In genomic region chr11:32542687-32543411, GRCm38 (mm10) we compare ENCODE assay signal across 8 mouse cellular contexts. TPM values are rescaled to one million over a fixed set of nuclear protein-coding genes. Genes with fewer than 3 reads are reported as not detected.
A peak's percentile ranks its signal among the peaks of the same experiment; 100 is the strongest.
DNase-seq lines count a peak whose midpoint lies in the region; ATAC-seq and TF ChIP-seq lines count a peak whose summit lies in the region.

No protein-coding gene starts in this region.

- H3K9ac ChIP-seq in forebrain, embryonic 14.5 days (ENCODE audit: low read length) = no peak overlapping the region
- H3K9ac ChIP-seq in liver, embryonic 14.5 days (replicated peaks) = peak overlapping the region; percentile 76

- H3K27ac ChIP-seq in forebrain, embryonic 10.5 days = peak overlapping the region; percentile 64
- no peak overlapping the region for H3K27ac ChIP-seq in forebrain, embryonic 14.5 days (ENCODE audit: low read depth, low read length)
- H3K27ac ChIP-seq in bone marrow macrophage, adult 2 months (ENCODE audit: insufficient read depth, low read depth, low read length) = peak overlapping the region; percentile 89
- peak overlapping the region; percentile 95 for H3K27ac ChIP-seq in liver, embryonic 14.5 days

- peaks cover 27% of the 10 kb centered on the region for H3K27me3 ChIP-seq in forebrain, embryonic 10.5 days (ENCODE audit: poor library complexity, severe bottlenecking)
- H3K27me3 ChIP-seq in forebrain, embryonic 14.5 days (replicated peaks; ENCODE audit: control insufficient read depth, insufficient read depth, low read length) = no peaks in the 10 kb centered on the region
- no peaks in the 10 kb centered on the region for H3K27me3 ChIP-seq in liver, embryonic 14.5 days (ENCODE audit: control insufficient read depth, insufficient read depth, low read length)

- no peak overlapping the region for H3K4me2 ChIP-seq in forebrain, embryonic 14.5 days (ENCODE audit: low read length)
- H3K4me2 ChIP-seq in liver, embryonic 14.5 days (ENCODE audit: low read depth) = peak overlapping the region; percentile 83

- ATAC-seq in forebrain, embryonic 14.5 days = no peak
- ATAC-seq in liver, embryonic 14.5 days (ENCODE audit: insufficient read depth) = peak; percentile 97

- WGBS in forebrain, embryonic 10.5 days = 49% methylated on average over 2 of the region's 3 CpGs
- 43% methylated on average over 3 of the region's 3 CpGs for WGBS in forebrain, embryonic 14.5 days
- WGBS in liver, embryonic 14.5 days (ENCODE audit: insufficient replicate concordance) = 13% methylated on average over 2 of the region's 3 CpGs

- H3K4me3 ChIP-seq in forebrain, embryonic 10.5 days = no peak overlapping the region
- H3K4me3 ChIP-seq in forebrain, embryonic 14.5 days (ENCODE audit: low read depth, low read length) = no peak overlapping the region
- no peak overlapping the region; the same call in 1 of the 2 replicates for H3K4me3 ChIP-seq in bone marrow macrophage, adult 2 months (ENCODE audit: insufficient read depth, low read length)
- H3K4me3 ChIP-seq in liver, embryonic 14.5 days (ENCODE audit: insufficient read depth in 1 of 2, low read depth in 2 of 2, low read length in 2 of 2) = peak overlapping the region; percentile 43 to 50

- peak; percentile 43 for TF ChIP-seq EP300 in liver, embryonic 14.5 days (IDR thresholded peaks at IDR 0.05; ENCODE audit: low read depth)

- H3K9me3 ChIP-seq in forebrain, embryonic 10.5 days = no peaks in the 10 kb centered on the region
- no peaks in the 10 kb centered on the region for H3K9me3 ChIP-seq in forebrain, embryonic 14.5 days (replicated peaks; ENCODE audit: control insufficient read depth, low read length)
- H3K9me3 ChIP-seq in liver, embryonic 14.5 days (ENCODE audit: control insufficient read depth, low read length) = no peaks in the 10 kb centered on the region

- no peak for TF ChIP-seq POLR2A in bone marrow macrophage, adult 2 months (IDR thresholded peaks at IDR 0.05; ENCODE audit: borderline replicate concordance, low read depth, low read length)

- peaks cover 46% of the 10 kb centered on the region for H3K4me1 ChIP-seq in forebrain, embryonic 10.5 days
- H3K4me1 ChIP-seq in forebrain, embryonic 14.5 days (ENCODE audit: control insufficient read depth, insufficient read depth, low read length) = peaks cover 3% of the 10 kb centered on the region; the same call in 1 of the 2 replicates
- peaks cover 52% of the 10 kb centered on the region for H3K4me1 ChIP-seq in bone marrow macrophage, adult 2 months (ENCODE audit: control insufficient read depth, insufficient read depth, low read length)
- peaks cover 44 to 63% of the 10 kb centered on the region in 2 experiments for H3K4me1 ChIP-seq in liver, embryonic 14.5 days (replicated peaks; ENCODE audit: control insufficient read depth in 2 of 2, insufficient read depth in 2 of 2, low read length in 1 of 2)

- intact Hi-C loops in left cerebral cortex, postnatal 14 days (cut with DNase I) = no loop called here
- intact Hi-C loops in left cerebral cortex, postnatal 25 days (cut with DNase I) = no loop called here

- TF ChIP-seq CTCF in bone marrow macrophage, adult 2 months (IDR thresholded peaks at IDR 0.05; ENCODE audit: low read depth, low read length) = no peak
- peak; percentile 61 for TF ChIP-seq CTCF in liver, embryonic 14.5 days (IDR thresholded peaks at IDR 0.05; ENCODE audit: low read depth)

- H3K36me3 ChIP-seq in forebrain, embryonic 10.5 days (replicated peaks) = no peaks in the 10 kb centered on the region
- no peaks in the 10 kb centered on the region for H3K36me3 ChIP-seq in forebrain, embryonic 14.5 days (ENCODE audit: control insufficient read depth, insufficient read depth, low read length)
- peaks cover 5% of the 10 kb centered on the region; the same call in 1 of the 2 replicates for H3K36me3 ChIP-seq in liver, embryonic 14.5 days (replicated peaks; ENCODE audit: control insufficient read depth, insufficient read depth, low read depth)

- DNase-seq in forebrain, embryonic 10.5 days (ENCODE audit: extremely low spot score, low spot score) = no peak
- DNase-seq in forebrain, embryonic 14.5 days (ENCODE audit: low spot score) = no peak
- peak; percentile 74 to 82 (median 80) for DNase-seq in liver, embryonic 14.5 days (ENCODE audit: low read depth in 3 of 3, low spot score in 3 of 3)
- peak; percentile 81 to 84 for DNase-seq in spleen, postnatal 4 days (ENCODE audit: low spot score in 2 of 2)
- DNase-seq in cerebellum, postnatal 25 days = no peak
- DNase-seq in left cerebral cortex, postnatal 14 days (ENCODE audit: low spot score in 2 of 2) = no peak
- DNase-seq in left cerebral cortex, postnatal 25 days (ENCODE audit: low spot score in 2 of 2) = no peak

RNA-seq across cellular contexts. Expression of gene Stk10, which starts 9.7 kb away (rescaled TPM):
- polyA plus RNA-seq in forebrain, embryonic 10.5 days (2016; fragmentation: Nextera tagmentation; extraction: Ambion mirVana) = 2.0 and 2.3 TPM in 2 replicates
- polyA plus RNA-seq in forebrain, embryonic 14.5 days (2014; fragmentation: Nextera tagmentation; extraction: Ambion mirVana) = 0.80 and 1.1 TPM in 2 replicates
- polyA plus RNA-seq in bone marrow macrophage, adult 2 months (2012; ENCODE audit: insufficient read depth, insufficient read length, missing spikeins) = 27.6 and 32.9 TPM in 2 replicates
- 4.0 and 4.9 TPM in 2 replicates for polyA plus RNA-seq in liver, embryonic 14.5 days (2012; rRNA removed)
- 1.9 and 3.2 TPM in 2 replicates for polyA plus RNA-seq in liver, embryonic 14.5 days (2014; fragmentation: Nextera tagmentation; extraction: Ambion mirVana)
- total RNA-seq in left cerebral cortex, postnatal 14 days (2021) = 1 to 10 TPM; 6.3 to 7.2 TPM
- 1 to 10 TPM; 5.5 to 6.6 TPM for total RNA-seq in left cerebral cortex, postnatal 25 days (2021)

RNA-seq across cellular contexts. Expression of gene Efcab9, which starts 11.0 kb away (rescaled TPM):
- polyA plus RNA-seq in forebrain, embryonic 10.5 days (2016; fragmentation: Nextera tagmentation; extraction: Ambion mirVana) = 0.21 and 0.25 TPM in 2 replicates
- 0.31 TPM in 1 of 2 replicates, not detected in the other for polyA plus RNA-seq in forebrain, embryonic 14.5 days (2014; fragmentation: Nextera tagmentation; extraction: Ambion mirVana)
- not detected in 2 replicates for polyA plus RNA-seq in bone marrow macrophage, adult 2 months (2012; ENCODE audit: insufficient read depth, insufficient read length, missing spikeins)
- polyA plus RNA-seq in liver, embryonic 14.5 days (2012; rRNA removed) = 0.18 and 0.26 TPM in 2 replicates
- polyA plus RNA-seq in liver, embryonic 14.5 days (2014; fragmentation: Nextera tagmentation; extraction: Ambion mirVana) = 0.19 and 0.22 TPM in 2 replicates
- 1 to 10 TPM in 1 of 2 experiments, not detected in 1; 1.6 TPM for total RNA-seq in left cerebral cortex, postnatal 14 days (2021)
- total RNA-seq in left cerebral cortex, postnatal 25 days (2021) = 1 to 10 TPM; 1.6 to 1.7 TPM

Comparison
In these comparisons a context has a peak if more than half of its experiments do, and no peak if none do; other contexts are left out.
1. DNase-seq: peak in liver, embryonic 14.5 days (3 of 3) and spleen, postnatal 4 days (2 of 2); none in forebrain, embryonic 10.5 days (single experiment), forebrain, embryonic 14.5 days (single experiment), cerebellum, postnatal 25 days (0 of 2), left cerebral cortex, postnatal 14 days (0 of 2) and left cerebral cortex, postnatal 25 days (0 of 2).
2. H3K4me3 ChIP-seq: peak in liver, embryonic 14.5 days (2 of 2); none in forebrain, embryonic 10.5 days (single experiment), forebrain, embryonic 14.5 days (single experiment) and bone marrow macrophage, adult 2 months (single experiment).